In the genomic region with DNA sequence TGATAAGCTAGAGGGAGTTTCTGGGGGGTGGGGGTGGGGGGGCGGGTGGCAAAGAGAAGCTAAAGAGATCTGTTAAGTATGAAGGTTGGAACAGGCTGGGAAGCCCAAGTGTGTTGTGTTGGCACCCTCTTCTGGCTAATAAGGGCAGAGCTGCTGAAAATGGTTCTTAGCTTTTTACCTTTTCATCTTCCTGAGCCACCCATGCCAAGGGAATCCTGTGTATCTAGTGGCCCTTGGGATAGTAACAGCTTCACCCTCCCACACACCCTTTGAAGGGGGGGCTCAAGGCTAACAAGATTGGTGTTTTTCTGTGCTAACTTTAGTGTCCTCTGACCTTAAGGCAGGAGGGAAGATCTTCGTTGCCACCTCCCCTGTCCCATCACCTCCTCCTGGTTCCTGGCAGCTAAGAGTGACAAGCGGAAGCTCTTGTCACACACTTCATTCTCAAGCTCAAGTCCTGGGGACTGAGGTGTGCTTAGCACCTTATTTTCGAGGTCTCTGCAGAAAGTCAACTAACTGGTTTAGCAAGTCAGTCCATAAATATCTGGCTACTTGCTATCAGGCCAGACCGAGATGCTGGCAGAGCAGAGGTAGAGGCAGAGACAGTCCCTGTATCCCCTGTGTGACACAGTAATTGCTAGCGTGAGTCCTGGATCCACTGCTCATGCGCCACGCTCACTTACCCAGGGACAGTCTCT, we compare ENCODE assay signal across 9 mouse cellular contexts. TPM values are rescaled to one million over a fixed set of nuclear protein-coding genes. Genes with fewer than 3 reads are reported as not detected.
DNase-seq lines count a peak whose midpoint lies in the region; ATAC-seq and TF ChIP-seq lines count a peak whose summit lies in the region.
"Had no signal": no experiment of that assay in that cellular context is flagged by ENCODE, and none has a peak within 500 bp of the region (broad histone marks: within the 10 kb centered on the region; RNA-seq: fewer than 3 reads in every experiment).

No protein-coding gene starts in this region.

- peak; percentile 70 for TF ChIP-seq CTCF in heart, adult 2 months (IDR thresholded peaks at IDR 0.05)
- TF ChIP-seq CTCF in lung, adult 2 months (IDR thresholded peaks at IDR 0.05; ENCODE audit: insufficient read depth, low read length) = peak; percentile 46

- H3K4me3 ChIP-seq in heart, adult 2 months = no peak overlapping the region
- no peak overlapping the region for H3K4me3 ChIP-seq in lung, adult 2 months (replicated peaks; ENCODE audit: extremely low read depth, low read depth, low read length)
- H3K4me3 ChIP-seq: liver, embryonic 15.5 days had no signal

- intact Hi-C loops in heart, adult 2 months (cut with DNase I) = loop anchor here (2.0 kb wide), 1 partner anchor 97 kb away; a partner anchor contains a TSS

- H3K79me2 ChIP-seq in heart, adult 2 months (replicated peaks; ENCODE audit: control insufficient read depth, insufficient read depth, low read length) = no peaks in the 10 kb centered on the region

- no peaks in the 10 kb centered on the region for H3K4me1 ChIP-seq in heart, adult 2 months (ENCODE audit: control insufficient read depth, insufficient read depth, low read length)
- H3K4me1 ChIP-seq in lung, adult 2 months (ENCODE audit: control insufficient read depth, insufficient read depth, low read length) = no peaks in the 10 kb centered on the region

- TF ChIP-seq POLR2A in heart, adult 2 months (IDR thresholded peaks at IDR 0.05; ENCODE audit: insufficient read depth, low read depth, low read length) = no peak
- TF ChIP-seq POLR2A in lung, adult 2 months (IDR thresholded peaks at IDR 0.05; ENCODE audit: borderline replicate concordance, extremely low read depth, low read depth, low read length) = no peak

- no peak; the same call in 1 of the 2 replicates for ATAC-seq in monocyte, adult 5-6 weeks (replicated peaks; ENCODE audit: insufficient number of reproducible peaks, low FRiP score, low TSS enrichment, poor library complexity, severe bottlenecking)

- no peak for TF ChIP-seq EP300 in heart, adult 2 months (IDR thresholded peaks at IDR 0.05; ENCODE audit: insufficient read depth, low read depth, low read length)

- H3K36me3 ChIP-seq in heart, adult 2 months (ENCODE audit: control insufficient read depth, insufficient read depth, low read length) = no peaks in the 10 kb centered on the region

- H3K9ac ChIP-seq in heart, adult 2 months (ENCODE audit: low read depth, low read length) = no peak overlapping the region
- H3K9ac ChIP-seq: liver, embryonic 15.5 days had no signal

- DNase-seq in heart, adult 2 months = peak in 1 of 2 experiments; percentile 11
- no peak for DNase-seq in heart, adult 8-10 months (ENCODE audit: low spot score)
- DNase-seq in NIH3T3 (ENCODE audit: low read depth) = peak; percentile 78
- peak; percentile 31 for DNase-seq in forelimb bud, embryonic 11.5 days (ENCODE audit: low read depth, low spot score)
- DNase-seq in kidney, postnatal 25 days = peak; percentile 49 to 52
- peak; percentile 31 for DNase-seq in lung, adult 2 months
- DNase-seq in retina, adult 2 months (ENCODE audit: low read depth, low spot score) = peak; percentile 23

- no peaks in the 10 kb centered on the region for H3K27me3 ChIP-seq in heart, adult 2 months (ENCODE audit: control insufficient read depth, insufficient read depth, low read length)
- H3K27me3 ChIP-seq: liver, embryonic 15.5 days had no signal

- H3K27ac ChIP-seq in heart, adult 2 months = no peak overlapping the region
- H3K27ac ChIP-seq: liver, embryonic 15.5 days had no signal

- 69% methylated on average over 8 of the region's 8 CpGs for WGBS in heart, adult 2 months
- 64% methylated on average over 8 of the region's 8 CpGs for WGBS in lung, adult 2 months

RNA-seq across cellular contexts. Expression of a gene that starts 18.1 kb away (rescaled TPM):
- total RNA-seq in heart, adult 2 months (2021) = 10 to 100 TPM; 10.2 to 11.3 TPM
- polyA plus RNA-seq in heart, adult 2 months (2012; rRNA removed) = 15.4 and 22.2 TPM in 2 replicates
- 10 to 100 TPM in 3 of 4 experiments, 1 to 10 TPM in 1; 9.7 to 12.6 (median 10.7) TPM for total RNA-seq in heart, adult 8-10 months (2022)
- polyA plus RNA-seq in lung, adult 2 months (2012; rRNA removed) = 7.8 and 9.9 TPM in 2 replicates
- 3.7 to 6.6 TPM (median 4.9 TPM) in 3 replicates for total RNA-seq in monocyte, adult 5-6 weeks (2017)

RNA-seq across cellular contexts. Expression of a gene that starts 35.3 kb away (rescaled TPM):
- total RNA-seq in heart, adult 2 months (2021) = 10 to 100 TPM; 17.6 to 19.3 TPM
- polyA plus RNA-seq in heart, adult 2 months (2012; rRNA removed) = 23.3 and 28.9 TPM in 2 replicates
- 10 to 100 TPM; 16.6 to 20.3 (median 18.0) TPM for total RNA-seq in heart, adult 8-10 months (2022)
- 32.2 and 48.6 TPM in 2 replicates for polyA plus RNA-seq in lung, adult 2 months (2012; rRNA removed)
- 34.3 to 53.2 TPM (median 48.5 TPM) in 3 replicates for total RNA-seq in monocyte, adult 5-6 weeks (2017)

RNA-seq across cellular contexts. Expression of a gene that starts 42.5 kb away (rescaled TPM):
- total RNA-seq in heart, adult 2 months (2021) = not detected
- not detected in 2 replicates for polyA plus RNA-seq in heart, adult 2 months (2012; rRNA removed)
- not detected for total RNA-seq in heart, adult 8-10 months (2022)
- polyA plus RNA-seq in lung, adult 2 months (2012; rRNA removed) = 0.40 and 0.75 TPM in 2 replicates
- total RNA-seq in monocyte, adult 5-6 weeks (2017) = not detected in 3 replicates
- polyA plus RNA-seq: liver, embryonic 15.5 days had no signal
